Mouse (Mus musculus) layer of hippocampus, postnatal 14 days (tissue): ENCODE results near the gene B3galt6. TPM values are rescaled to one million over a fixed set of nuclear protein-coding genes. Genes with fewer than 3 reads are reported as not detected.

Experiments
- DNase-seq, 2 experiments: peaks; one replicate each; pipeline ENCODE4 v3.0.0; 2021 to 2022; ENCODE audit warnings: low spot score in 2 of 2, mixed read lengths in 1 of 2
- total RNA-seq, 2 experiments: library from RNA; stranded (reverse); gene quantifications; 2 replicates each; pipeline ENCODE4 v1.2.3; 2021

B3galt6 gene
- total RNA-seq, 2 experiments from 2014 or later, result 9.0 to 9.7 TPM

DNA sequence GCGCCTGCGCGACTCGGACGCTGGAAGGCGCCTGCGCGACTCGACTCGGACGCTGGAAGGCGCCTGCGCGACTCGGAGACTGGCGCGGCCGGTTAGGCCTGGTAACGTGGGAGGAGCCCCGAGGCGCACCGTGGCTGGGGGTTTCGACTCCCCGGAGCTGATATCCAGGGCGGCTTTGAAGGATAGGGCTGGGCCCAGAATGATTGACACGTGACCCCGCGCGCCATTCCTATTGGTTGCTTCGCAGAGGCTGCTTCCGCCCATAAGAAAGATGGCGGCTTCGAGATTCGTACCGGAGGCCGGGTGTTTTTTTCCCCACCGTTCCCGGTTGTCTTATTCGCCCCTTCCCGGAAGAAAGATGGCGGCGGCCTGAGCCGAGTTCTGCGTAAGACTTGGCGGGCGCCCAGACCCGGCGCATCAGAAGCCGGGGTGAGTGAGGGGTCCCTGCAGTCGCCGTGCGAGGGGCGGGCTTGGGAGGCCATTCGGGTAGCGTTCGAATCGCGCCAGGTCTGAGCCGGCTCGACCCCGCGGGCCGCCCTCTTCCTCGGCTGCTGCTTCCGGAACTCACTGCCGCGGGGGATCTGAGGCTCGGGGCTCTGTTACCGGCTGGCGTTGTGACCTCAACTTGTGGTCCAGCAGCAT is 578 bp upstream of the B3galt6 start:
- DNase-seq, result peak; percentile 97 to 99

DNA sequence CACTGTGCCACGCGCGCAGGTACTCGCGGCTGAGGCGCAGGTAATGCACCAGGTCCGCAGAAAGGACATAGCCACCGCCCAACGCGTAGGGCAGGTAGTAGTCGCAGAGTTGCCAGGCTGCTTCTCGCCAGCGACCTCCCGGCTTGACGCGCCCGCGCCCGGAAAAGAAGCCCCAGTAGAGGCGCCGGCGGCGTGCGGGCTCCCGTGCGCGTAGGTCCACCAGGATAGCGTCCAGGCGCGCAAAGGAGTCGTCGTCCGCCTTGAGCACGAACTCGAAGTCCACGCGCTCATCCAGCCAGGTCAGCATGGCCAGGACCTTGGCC is 580 bp downstream of the B3galt6 start:
- DNase-seq, result no peak

DNA sequence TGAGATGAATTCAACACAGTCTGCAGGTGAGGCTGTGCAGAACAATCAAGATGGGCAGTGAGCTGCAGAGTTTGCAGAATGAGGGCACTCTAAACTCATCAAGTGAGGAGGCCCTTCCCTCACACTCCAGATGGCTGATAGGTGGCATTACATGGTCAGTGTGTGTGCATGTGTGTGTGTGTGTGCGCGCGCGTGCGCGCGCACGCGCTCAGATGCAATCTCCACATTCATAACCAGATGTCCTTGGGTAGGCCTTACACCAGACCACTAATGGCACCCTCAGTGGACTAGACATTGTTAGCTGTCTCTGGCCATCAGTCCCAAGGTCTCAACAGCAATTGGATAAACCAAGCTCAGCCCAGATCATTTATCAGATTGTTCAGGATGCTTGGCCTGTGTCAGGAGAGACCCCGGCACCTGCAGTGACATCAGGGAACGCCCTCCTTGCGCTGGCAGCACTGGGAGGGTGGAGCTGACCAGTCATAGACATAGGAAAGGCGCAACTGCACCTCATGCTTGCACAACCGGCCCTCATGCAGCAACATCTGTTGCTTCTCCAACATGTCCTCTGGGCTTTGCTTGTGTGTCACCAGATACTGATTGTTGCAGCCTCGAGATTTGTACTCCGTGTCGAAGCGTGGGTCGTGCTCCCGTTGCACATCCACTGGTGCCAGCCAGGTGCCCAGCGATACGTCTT is 1.1 kb downstream of the B3galt6 start:
- DNase-seq, result no peak

DNA sequence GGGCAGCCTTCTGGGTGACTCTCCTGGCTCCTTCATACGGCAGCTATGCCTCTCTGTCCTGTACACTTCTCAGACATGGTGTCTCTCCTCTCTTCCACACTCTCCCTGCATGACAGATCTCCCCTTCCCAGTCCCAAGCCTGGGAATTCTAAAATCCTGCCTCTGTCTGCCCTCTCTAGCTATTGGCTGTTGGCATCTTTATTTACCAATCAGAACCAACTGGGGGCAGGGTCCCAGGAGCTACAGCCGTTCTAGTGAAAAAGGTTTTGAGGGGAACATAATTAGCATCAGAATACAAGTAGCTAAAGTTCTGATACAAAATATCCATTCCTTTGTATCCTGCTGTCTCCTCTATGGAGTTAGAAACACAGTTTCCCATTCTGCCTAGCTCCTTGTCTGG is 8.7 kb downstream of the B3galt6 start:
- DNase-seq, result no peak

DNA sequence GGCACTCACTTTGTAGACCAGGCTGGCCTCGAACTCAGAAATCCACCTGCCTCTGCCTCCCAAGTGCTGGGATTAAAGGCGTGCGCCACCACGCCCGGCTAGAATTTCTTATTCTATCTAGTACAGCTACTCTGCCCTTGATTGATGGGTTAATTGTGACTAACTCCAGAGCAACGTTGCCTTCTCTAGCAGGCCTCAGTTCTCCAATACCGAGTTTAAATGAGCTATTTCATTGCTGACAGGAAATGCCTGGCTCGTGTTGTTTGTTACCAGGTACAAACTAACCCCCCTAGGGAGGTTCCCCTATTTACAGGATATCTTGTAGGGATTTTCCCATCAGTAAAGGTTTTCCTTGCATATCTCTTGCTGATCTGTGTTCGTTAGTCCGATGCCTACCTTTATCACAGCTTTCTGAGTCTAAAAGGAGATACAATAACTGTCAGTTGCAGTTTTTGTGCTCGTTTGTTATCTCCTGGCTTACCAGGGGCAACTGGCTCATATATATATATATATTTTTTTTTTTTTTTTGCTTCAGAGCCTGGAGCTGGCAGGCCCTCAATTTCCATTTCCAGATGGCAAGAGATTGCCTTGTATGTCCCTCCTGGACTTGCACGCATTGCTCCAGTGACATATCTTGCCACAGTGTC is 10.9 kb downstream of the B3galt6 start:
- DNase-seq, result no peak

DNA sequence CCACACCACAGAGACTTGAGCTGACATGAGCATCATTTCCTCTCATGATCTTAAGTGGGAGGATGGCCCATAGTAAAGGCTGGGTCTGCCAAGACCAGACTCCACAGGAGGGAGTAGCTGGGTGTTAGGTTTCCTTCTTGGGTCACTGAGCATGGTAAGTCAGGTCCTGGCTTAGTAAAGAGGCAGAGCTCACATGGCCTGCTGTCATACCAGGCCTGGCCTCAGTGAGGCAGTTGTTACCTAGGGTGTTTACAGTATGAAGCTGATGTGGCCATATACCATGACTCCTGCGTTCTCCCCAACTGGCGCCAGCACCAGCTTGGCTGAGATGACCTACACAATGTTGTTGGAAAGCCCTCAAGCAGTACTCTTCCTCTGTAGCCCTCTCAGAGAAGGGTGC is 19.2 kb downstream of the B3galt6 start:
- no peak for DNase-seq

DNA sequence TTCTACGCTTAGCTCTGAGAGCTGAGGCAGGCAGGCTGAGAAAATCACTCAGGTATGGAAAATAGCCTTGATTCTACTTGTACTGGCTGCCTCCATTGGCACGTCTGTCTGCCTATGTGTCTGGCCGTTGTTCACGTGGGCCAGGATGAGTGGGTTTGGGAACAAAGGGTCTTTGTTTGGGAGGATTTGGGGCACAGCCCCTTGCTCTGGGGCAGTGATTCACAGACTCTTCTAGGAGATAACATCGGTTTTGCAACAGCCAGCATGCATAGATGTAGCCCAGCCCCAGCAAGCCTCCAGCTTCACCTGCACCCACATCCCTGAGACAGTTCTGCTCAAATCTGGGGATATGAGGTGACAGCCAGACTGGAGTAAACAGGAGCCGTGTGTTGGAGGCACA is 19.8 kb downstream of the B3galt6 start:
- DNase-seq, result no peak

DNA sequence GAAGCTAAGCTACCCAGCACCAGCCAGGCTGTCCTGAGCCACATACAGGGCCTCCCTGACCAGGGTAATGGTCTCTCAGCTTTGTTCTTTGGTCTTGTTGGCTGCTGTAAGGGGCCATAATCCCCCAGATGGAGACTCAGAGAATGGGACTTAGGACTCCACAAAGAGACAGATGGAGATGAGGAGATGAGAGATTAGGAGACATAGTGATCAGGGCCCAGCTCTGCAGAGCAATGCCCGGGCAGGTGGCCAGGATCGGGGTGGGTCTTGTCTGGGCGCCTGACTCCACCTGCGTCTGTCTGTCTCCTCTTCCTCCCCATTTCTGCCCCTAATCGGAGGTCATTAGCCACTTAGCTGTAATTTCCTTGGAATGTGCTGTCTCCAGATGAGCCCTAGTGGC is 22.2 kb downstream of the B3galt6 start:
- DNase-seq, result no peak

DNA sequence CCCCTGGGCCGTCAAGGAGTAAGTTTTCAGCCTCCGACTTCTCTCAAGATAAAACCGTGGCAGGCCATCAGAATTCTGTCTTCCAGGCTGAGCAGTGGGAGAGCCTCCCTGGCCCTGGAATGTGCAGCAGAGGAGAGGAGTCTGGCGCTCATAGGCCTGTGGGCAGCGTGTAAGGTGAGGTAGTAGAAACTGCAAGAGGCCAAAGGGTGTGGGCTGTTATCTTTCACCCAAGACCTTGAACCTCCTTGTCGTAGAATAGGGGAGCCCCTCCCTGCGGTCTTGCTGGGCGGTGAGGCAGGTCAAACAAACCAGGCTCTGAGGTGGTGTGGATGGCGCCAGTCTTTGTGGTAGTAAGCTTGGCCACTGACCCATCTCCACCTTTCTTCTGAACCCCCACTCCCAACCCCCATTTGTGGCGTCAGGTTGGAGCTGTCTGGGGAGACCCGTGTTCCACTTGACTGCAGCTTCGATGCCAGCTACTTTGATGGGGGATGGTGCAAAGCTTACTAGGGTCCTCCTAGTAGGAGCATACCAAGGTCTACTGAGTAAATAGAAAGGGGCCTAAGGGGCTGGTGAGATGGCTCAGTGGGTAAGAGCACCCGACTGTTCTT is 23.3 kb downstream of the B3galt6 start:
- DNase-seq, result no peak

DNA sequence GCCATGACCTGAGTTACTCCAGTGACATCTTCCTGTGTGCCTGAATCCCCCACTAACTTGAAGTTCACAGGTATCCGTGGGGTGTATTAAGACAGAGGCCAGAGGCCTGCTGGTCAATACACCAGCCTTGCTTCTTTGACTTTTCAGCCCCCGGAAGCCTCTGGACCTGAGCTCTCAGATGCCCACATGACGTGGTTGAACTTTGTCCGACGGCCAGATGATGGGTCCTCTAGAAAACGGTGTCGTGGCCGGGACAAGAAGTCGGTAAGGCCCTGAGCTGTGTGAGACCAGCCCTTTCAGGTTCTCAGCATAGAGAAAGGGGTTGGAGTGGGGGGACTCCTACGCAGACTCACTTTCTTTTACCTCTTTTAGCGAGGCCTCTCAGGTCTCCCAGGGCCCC is 28.1 kb downstream of the B3galt6 start:
- no peak for DNase-seq

DNA sequence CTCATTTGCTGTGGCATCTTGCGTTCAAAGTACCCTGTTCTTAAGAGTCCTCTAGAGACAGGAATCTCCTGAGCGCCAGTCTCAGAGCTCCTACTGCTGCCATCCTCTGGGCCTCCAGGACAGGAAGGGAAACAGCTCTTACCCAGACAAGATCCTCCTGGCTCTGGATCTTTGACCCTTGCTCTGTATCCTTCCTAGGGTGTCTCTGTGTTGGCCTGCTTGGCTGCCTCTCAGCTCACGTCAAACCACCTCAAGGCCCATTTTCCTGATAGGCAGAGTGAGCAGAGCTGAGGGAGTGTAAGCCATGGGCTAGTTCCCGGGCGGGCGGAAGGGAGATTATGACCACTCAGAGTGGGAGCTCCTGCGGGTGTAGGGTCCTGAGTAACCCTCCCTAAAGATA is 29.3 kb downstream of the B3galt6 start:
- no peak for DNase-seq

DNA sequence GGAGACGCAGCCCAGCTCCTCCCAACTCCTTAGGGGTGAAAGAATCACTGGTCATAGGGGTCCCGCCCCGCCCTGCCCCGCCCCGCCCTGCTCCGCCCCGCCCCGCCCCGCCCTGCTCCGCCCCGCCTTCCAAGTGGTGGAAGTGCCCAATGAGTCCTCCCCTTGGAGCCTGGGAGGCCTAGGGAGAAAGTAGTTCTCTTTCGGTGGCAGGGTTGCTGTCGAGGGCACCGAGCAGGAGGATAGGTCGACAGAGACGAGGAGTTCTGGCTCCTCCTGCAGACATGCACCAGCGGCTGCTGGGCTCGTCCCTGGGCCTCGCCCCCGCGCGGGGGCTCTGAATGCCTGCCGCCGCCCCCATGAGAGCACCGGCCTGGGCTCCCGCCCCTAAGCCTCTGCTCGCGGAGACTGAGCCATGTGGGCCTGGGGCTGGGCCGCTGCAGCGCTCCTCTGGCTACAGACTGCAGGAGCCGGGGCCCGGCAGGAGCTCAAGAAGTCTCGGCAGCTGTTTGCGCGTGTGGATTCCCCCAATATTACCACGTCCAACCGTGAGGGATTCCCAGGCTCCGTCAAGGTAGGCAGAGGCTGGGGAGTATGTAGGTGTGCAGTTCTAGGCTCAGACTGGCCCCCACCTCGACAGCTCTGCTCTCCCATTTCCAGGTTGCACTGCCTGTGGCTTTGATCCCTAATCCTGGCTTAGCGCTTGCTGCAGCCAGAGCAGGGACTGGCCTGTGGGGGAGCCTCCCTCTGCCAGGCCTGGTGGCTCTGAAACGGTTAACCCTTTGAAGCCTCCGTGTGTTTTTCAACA is 30.1 kb downstream of the B3galt6 start, which contains the start of gene C1qtnf12:
Gene C1qtnf12, plus strand, starts transcription at position 152 of the 805 bp plus-strand sequence.
- DNase-seq, result peak in 1 of 2 experiments; percentile 22

DNA sequence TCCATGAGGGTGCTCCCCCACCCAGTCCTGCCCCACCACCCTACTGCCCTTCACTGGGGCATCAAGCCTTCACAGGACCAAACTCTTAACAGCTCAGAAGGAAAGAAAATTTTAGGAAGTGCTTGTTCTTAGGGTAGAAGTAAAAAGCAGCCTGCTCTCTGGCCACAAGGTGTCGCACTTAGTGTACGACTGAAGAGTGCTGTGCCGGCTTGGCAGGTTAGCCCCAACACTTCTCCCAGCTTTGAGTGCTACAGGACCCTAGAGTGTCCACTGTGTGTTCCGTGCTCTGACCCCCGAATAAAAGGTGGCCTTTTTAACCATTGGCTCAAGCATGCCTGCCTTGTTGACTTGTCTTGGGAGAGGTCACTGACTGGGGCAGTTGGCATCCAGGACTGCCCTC is 33.2 kb downstream of the B3galt6 start:
- peak; percentile 56 to 77 for DNase-seq

DNA sequence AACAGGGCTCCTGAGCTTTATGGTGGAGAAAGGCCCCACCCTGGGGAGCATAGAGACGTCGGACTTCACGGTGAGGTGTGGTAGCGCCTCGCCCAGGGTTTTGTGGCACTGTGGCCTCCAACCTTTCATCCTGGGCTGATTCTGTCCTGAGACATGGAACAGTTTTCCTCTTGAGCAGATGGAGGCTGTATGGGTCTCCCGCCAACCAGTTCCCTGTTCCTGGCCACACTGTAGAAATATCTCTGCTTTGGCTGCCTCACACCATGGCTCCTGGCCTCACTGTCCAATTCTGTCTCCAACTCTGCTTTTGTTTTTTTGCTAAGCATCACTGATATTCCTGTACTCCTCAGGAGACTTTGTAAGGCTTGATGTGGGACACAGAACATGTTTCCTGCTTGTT is 37.0 kb downstream of the B3galt6 start:
- DNase-seq, result no peak

DNA sequence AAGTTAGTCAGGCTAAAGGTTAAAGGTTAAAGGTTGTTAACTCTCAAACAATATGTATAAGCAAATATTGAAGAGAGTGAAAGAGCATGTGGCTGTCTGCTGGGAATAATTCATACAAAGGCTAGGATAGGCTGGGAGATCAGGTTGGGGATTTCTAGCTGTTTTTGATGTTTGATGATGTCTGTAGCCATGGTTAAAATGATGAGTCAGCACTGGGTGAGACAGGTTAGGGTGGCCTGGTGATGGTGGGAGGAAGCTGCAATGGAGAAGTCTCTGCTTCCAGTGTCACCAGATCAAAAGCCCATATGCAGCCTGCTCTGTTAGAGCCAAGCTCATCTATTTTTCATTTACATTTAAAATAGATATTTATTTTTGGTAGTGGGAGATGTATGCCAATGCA is 45.4 kb downstream of the B3galt6 start:
- no peak for DNase-seq

DNA sequence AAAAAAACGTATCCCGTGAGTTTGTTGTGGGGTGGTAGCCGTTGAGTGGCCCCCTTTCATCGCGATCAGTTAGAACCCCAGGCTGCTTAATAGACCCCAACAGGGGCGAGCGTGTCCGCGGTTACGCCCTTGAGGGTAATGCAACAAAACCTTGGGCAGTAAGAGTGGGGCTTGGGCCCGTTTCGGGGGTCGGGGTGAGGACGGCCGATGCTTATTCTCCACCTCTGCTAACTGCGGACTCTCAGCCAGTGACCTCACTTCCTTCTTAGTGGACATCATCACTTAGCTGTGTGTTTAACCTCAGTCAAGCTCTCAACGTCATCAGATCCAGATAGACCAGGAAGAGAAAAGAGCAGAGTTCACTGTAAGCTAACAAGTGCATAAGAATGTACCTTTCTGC is 48.2 kb downstream of the B3galt6 start:
- no peak for DNase-seq

DNA sequence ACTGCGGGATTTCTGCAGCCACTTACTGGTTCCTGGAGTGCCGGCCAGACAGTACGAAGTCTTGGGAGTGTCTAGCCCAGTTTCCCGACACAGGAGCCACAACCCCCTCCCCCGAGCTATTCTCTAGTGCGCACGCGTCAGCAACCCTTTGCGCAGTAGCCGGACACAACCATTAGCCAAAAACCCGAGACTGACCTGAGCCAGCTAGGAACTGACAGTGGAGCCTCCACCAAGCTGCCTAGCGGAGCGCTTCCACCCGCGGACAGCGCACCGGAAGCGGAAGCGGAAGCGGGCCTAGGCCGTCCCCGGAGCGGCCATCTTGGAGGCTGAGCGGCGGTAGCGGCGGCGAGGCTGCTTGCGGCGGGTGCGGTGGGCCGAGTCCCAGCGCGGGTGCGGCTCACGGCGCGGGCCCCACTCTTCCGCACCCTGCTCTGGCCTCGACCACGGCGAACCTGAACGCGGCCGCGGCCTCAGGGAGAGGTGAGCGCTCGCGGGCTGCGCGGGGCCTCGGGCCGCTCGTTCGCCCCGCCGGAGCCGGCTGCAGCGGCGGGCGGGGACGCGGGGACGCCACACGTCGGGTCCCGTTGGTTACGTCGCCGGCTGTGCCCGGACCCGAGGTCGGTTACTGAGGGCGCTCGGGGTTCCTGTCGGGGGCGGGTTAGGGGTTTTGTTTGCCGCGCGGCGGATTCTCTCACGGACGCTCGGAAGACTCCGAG is 48.8 kb downstream of the B3galt6 start, which contains the start of gene Ube2j2:
Gene Ube2j2, plus strand, starts transcription at position 298 of the 716 bp plus-strand sequence.
- DNase-seq, result peak; percentile 97 to 98

DNA sequence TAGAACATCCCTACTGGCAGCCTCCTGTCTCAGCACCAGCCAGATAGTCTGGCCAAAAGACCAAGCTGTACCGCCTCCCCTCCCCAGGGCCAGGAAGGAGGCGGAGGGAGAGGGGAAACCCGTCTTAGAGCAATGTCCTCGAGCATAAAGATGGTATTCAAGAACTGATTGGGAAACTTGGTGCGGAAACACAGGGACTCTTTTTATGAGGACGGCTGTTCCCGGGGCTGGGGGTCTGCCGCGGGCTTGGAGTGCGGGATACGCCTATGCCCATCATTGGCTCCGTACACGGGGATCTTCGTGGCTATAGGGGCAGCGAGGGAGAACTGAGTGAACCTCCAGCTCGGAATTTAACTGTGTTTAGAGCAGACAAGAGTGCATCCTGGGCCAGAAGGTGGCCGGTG is 49.4 kb downstream of the B3galt6 start:
- DNase-seq, result peak; percentile 61 to 72
